Mouse (Mus musculus): ENCODE results near the gene H2-K1. TPM values are rescaled to one million over a fixed set of nuclear protein-coding genes. Genes with fewer than 3 reads are reported as not detected.
"Not testable (repeated sequence)": the region's sequence is repeated elsewhere in the genome, so short reads cannot be mapped to it uniquely, and the experiment has no call there.

The H2-K1 gene
- total RNA-seq, 2 experiments from 2014 or later: 204 to 337 TPM

- DNase-seq: peak; percentile 98
Measured at GRCm38 (mm10) chr17:33955555-33956214, 44.5 kb downstream of the H2-K1 start, which contains the start of the genes Vps52 and Rps18. Gene Vps52 (plus strand): TSS chr17:33955812. Gene Rps18 (minus strand): TSS chr17:33956001.

DNA sequence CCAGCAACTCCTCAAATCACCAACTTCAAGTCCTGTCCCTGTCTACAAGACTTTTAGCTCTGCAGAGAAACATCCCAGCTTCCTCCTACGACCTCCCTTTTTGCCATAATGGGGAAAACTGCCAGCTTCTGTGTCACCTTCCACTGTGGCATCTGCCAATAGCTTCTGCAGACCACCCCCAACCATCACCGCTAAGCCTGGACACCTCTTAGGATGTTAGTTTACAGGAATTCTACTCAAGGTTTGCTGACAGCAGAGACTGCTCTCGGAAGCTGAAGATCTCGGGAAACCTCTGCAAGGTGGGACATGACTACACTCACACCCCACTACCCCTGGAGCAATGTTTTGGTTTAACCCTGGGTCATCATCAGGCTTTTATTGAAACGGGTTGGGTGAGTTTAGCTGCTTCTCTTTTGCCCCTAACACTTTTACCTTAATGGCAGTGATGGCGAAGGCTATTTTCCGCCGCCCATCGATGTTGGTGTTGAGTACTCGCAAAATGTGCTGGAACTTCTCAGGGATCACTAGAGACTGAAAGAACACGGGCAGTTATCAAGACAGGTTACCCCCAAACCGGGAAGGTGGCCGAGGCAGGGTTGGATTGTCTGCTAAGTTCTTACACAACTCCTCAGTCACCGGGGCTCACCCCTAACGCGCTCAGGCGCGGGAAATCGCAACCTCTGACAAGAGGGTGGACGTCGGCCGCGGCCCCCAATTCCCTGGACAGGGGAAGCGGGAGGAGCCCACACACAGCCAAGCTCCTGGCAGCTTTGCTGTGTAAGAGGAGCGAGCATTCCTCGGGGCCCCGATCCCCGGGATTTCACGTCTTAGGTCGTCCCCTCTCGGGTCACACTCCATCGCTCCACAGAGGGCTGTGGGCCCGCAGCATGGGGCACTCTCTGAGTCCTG lies 45.2 kb downstream of the H2-K1 start:
- no peak for DNase-seq

GRCm38 (mm10) chr17:33953961-33954565 lies 46.1 kb downstream of the H2-K1 start:
- DNase-seq: no peak

DNA sequence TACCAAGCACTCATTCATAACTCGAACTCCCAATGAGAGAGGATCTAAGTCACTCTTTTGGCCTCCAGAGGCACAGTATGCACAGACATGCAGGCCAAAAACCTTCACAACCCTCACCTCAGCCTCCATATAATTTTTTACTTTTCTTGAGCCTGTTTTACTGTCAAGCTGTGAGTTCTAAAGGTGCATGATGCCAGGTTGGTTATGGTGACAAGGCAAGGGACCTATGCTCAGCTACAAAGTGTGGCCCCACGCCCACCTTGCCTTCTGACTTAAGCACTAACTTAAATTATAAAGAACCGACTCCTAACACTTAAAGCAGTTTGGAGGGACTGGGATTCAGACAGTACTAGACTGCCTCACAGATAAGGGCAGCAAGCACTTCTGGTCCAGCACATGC lies 46.8 kb downstream of the H2-K1 start:
- DNase-seq: no peak

- DNase-seq: no peak
Measured at GRCm38 (mm10) chr17:33952879-33953278, 47.3 kb downstream of the H2-K1 start.

- not testable (repeated sequence) for DNase-seq
Measured at GRCm38 (mm10) chr17:33952015-33952414, 48.1 kb downstream of the H2-K1 start.

- peak; percentile 82 to 83 for DNase-seq
Measured at GRCm38 (mm10) chr17:33951021-33951946, 48.9 kb downstream of the H2-K1 start, which contains the start of gene B3galt4. Gene B3galt4 (minus strand): TSS chr17:33951488.

DNA sequence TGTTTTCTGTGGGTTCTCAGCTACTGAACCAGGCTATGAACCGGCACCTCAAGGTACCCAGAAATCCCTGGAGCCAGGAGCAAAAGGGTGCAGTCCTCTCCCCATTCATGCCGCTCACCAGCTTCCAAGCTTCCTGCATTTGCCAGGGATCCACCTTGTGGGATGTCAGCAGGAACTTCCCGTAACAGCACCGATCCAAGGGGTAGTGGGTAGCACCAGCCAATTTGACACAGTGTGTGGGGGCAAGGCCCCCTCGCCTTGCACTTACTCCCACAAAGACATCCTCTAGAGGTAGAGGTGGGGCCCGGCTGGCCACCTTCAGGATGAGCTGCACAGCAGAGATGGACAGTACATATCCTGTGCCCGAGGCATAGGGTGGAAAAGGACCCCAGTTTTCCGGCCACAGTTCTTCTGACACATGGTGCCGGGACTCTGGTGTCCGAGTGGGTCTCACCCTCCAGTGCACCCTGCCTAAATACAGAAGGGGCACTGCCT lies 50.0 kb downstream of the H2-K1 start:
- no peak for DNase-seq

DNA sequence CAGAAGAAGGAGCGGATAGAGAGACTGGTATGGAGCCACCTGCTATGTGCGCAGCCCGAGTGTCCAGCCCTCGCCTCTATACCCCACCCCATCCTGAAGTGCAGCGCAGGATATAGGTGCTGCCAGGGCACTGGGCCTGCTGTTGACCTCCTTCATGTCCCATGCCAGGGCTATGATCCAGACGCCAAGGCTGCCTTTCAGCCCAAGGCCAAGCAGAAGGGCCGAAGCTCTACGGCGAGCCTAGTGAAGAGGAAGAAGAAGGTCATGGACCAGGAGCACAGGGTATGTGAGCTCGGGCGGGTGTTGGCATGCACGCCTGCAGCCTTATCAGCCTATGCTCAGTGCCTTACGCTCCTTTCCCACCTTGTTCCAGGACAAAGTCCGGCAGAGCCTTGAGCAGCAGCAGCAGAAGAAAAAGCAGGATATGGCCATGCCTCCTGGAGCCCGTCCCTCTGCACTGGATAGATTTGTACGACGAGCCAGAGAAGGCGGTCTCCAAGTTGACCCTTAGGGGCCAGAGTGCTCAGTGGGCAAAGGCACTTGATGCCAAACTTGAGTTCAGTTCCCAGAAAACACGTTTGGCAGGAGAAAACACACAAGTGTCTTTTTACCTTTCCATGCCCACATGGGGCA lies 51.1 kb downstream of the H2-K1 start:
- no peak for DNase-seq

GRCm38 (mm10) chr17:33948090-33948904 lies 51.9 kb downstream of the H2-K1 start:
- DNase-seq: no peak

DNA sequence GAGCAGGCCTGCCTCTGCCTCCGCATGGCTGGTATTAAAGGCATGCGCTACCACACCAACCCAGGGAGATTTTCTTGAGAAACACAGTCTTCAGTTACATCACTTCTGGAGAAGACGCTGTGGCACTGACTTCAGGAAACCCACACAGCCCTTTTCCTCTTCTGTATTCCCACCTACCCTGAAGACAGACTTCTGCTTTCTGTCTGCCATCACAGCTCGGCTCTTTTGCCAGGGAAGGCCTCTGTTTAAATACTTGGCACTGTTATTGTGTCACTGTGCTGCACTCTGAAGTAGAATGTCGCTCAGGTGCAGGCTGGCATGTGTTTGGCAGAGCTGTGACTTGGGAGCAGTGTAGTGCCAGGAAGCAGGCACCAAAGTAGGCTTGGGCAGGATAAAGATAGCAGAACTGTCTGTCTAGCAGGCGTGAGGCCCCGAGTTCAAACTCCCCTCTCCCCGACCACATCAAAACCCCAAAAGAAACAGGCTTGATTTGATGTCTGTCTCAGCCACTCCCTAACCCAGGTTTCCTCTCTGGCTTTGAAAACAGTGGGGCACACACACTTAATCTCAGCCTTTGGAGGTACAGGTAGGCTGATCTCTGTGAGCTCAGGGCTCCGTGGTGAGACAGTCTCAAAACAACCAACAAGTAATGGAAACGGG lies 52.6 kb downstream of the H2-K1 start:
- DNase-seq: no peak

Small RNA genes within 50 kb of the gene (microRNA-seq; reads per million reads assigned to microRNA genes)
- 0 to 0.81 reads per million in 2 experiments for gene Mir219a-1
- 0 reads per million in 2 experiments for gene Mir219c

Other genes with a start within 250 kb of the H2-K1 start
- 100 to 1,000 TPM; 202 to 251 TPM for gene Rab11b, start 239.8 kb downstream of the H2-K1 start, total RNA-seq (2021)
- 10 to 100 TPM in 1 of 2 experiments, 1 to 10 TPM in 1; 5.5 to 12.2 TPM for gene Angptl4, start 218.5 kb downstream of the H2-K1 start, total RNA-seq (2021)
- gene Kank3, start 189.8 kb downstream of the H2-K1 start, total RNA-seq (2021): 10 to 100 TPM; 49.0 to 64.9 TPM
- gene Rps28, start 175.8 kb downstream of the H2-K1 start, total RNA-seq (2021): 100 to 1,000 TPM; 702 to 791 TPM
- gene Ndufa7, start 175.8 kb downstream of the H2-K1 start, total RNA-seq (2021): 100 to 1,000 TPM; 645 to 655 TPM
- 10 to 100 TPM; 31.8 to 34.9 TPM for gene Cd320, start 157.3 kb downstream of the H2-K1 start, total RNA-seq (2021)
- not detected for gene Gm7029, start 126.5 kb downstream of the H2-K1 start, total RNA-seq (2021)
- 1 to 10 TPM in 1 of 2 experiments, under 1 TPM in 1; 0.80 to 1.4 TPM for gene Kifc1, start 109.7 kb downstream of the H2-K1 start, total RNA-seq (2021)
- gene Platr17, start 95.2 kb downstream of the H2-K1 start, total RNA-seq (2021): not detected
- 10 to 100 TPM; 12.3 to 20.7 TPM for gene Daxx, start 90.9 kb downstream of the H2-K1 start, total RNA-seq (2021)
- gene Tapbp, start 84.4 kb downstream of the H2-K1 start, total RNA-seq (2021): 100 to 1,000 TPM; 111 to 115 TPM
- gene Zbtb22, start 84.4 kb downstream of the H2-K1 start, total RNA-seq (2021): 10 to 100 TPM; 15.6 to 16.6 TPM
- gene Rgl2, start 70.8 kb downstream of the H2-K1 start, total RNA-seq (2021): 10 to 100 TPM; 30.9 to 31.8 TPM
- gene Pfdn6, start 60.0 kb downstream of the H2-K1 start, total RNA-seq (2021): 10 to 100 TPM; 69.9 to 76.1 TPM
- 10 to 100 TPM; 10.3 to 10.9 TPM for gene Wdr46, start 59.7 kb downstream of the H2-K1 start, total RNA-seq (2021)
- gene B3galt4, start 48.9 kb downstream of the H2-K1 start, total RNA-seq (2021): 1 to 10 TPM; 1.3 to 1.8 TPM
- 10 to 100 TPM; 36.8 to 39.7 TPM for gene Vps52, start 44.5 kb downstream of the H2-K1 start, total RNA-seq (2021)
- 100 to 1,000 TPM; 419 to 435 TPM for gene Rps18, start 44.3 kb downstream of the H2-K1 start, total RNA-seq (2021)
- 10 to 100 TPM; 13.2 to 16.9 TPM for gene Ring1, start 24.3 kb upstream of the H2-K1 start, total RNA-seq (2021)
- 100 to 1,000 TPM; 131 to 137 TPM for gene H2-Ke6, start 27.7 kb upstream of the H2-K1 start, total RNA-seq (2021)
- 10 to 100 TPM; 66.3 to 67.0 TPM for gene Slc39a7, start 31.3 kb upstream of the H2-K1 start, total RNA-seq (2021)
- 10 to 100 TPM; 42.3 to 45.4 TPM for gene Rxrb, start 31.5 kb upstream of the H2-K1 start, total RNA-seq (2021)
- 1 to 10 TPM in 1 of 2 experiments, under 1 TPM in 1; 0.55 to 1.7 TPM for gene Col11a2, start 39.1 kb upstream of the H2-K1 start, total RNA-seq (2021)
- 1 to 10 TPM in 1 of 2 experiments, not detected in 1; 1.6 TPM for gene H2-Oa, start 92.0 kb upstream of the H2-K1 start, total RNA-seq (2021)
- 1 to 10 TPM; 5.9 to 7.2 TPM for gene H2-DMa, start 119.2 kb upstream of the H2-K1 start, total RNA-seq (2021)
- gene Brd2, start 122.3 kb upstream of the H2-K1 start, total RNA-seq (2021): 10 to 100 TPM; 64.5 to 79.0 TPM
- 1 to 10 TPM; 2.0 to 7.5 TPM for gene H2-DMb2, start 143.0 kb upstream of the H2-K1 start, total RNA-seq (2021)
- 1 to 10 TPM; 3.0 to 3.9 TPM for gene H2-DMb1, start 152.7 kb upstream of the H2-K1 start, total RNA-seq (2021)
- 10 to 100 TPM in 1 of 2 experiments, 1 to 10 TPM in 1; 5.7 to 11.4 TPM for gene Tap1, start 187.2 kb upstream of the H2-K1 start, total RNA-seq (2021)
- gene Psmb9, start 187.4 kb upstream of the H2-K1 start, total RNA-seq (2021): 10 to 100 TPM; 13.1 to 25.3 TPM
- 10 to 100 TPM; 19.5 to 34.4 TPM for gene Psmb8, start 197.4 kb upstream of the H2-K1 start, total RNA-seq (2021)
- gene Tap2, start 203.2 kb upstream of the H2-K1 start, total RNA-seq (2021): 10 to 100 TPM; 25.3 to 33.3 TPM
- gene H2-Ob, start 238.6 kb upstream of the H2-K1 start, total RNA-seq (2021): 1 to 10 TPM in 1 of 2 experiments, under 1 TPM in 1; 0.77 to 5.7 TPM